Mouse (Mus musculus) embryonic facial prominence, embryonic 14.5 days (tissue): ENCODE measurements at regions not wholly inside any gene's neighbourhood (a gene's known extent, or its start where the extent isn't known, plus 50 kb on each side); places are given as distances from the start of the nearest gene placed in this dataset.
"Not testable (repeated sequence)": the region's sequence is repeated elsewhere in the genome, so short reads cannot be mapped to it uniquely, and the experiment has no call there.

ENCODE experiments used
- ATAC-seq: fragments of 200-750 bp; cut with Nextera tagmentation; 2 replicates; pipeline ENCODE4 v1.8.0; 2017; ENCODE audit warnings: low read depth, moderate number of reproducible peaks, moderate TSS enrichment
- DNase-seq: peaks from one replicate; pipeline ENCODE4 v3.0.0-alpha.2; 2015; ENCODE audit warnings: low spot score
- H3K27ac ChIP-seq: fragments of 300-500 bp; sonication (generic); replicated peaks from 2 replicates; pipeline ENCODE4 v1.5.1; 2014; ENCODE audit warnings: low read depth, mild to moderate bottlenecking, low read length, moderate library complexity
- H3K27me3 ChIP-seq: fragments of 300-500 bp; sonication (generic); replicated peaks from 2 replicates; pipeline ENCODE4 v1.6.1; 2014; ENCODE audit warnings: low read length; ENCODE audit not compliant: control insufficient read depth, insufficient read depth
- H3K36me3 ChIP-seq: fragments of 300-500 bp; sonication (generic); 2 replicates; pipeline ENCODE4 v1.6.1; 2014; ENCODE audit warnings: low read length, mixed read lengths; ENCODE audit not compliant: control insufficient read depth, insufficient read depth
- H3K4me1 ChIP-seq: fragments of 300-500 bp; sonication (generic); 2 replicates; pipeline ENCODE4 v1.6.1; 2014; ENCODE audit warnings: antibody characterized with exemption, low read length; ENCODE audit not compliant: control insufficient read depth, insufficient read depth
- H3K4me2 ChIP-seq: fragments of 300-500 bp; sonication (generic); 2 replicates; pipeline ENCODE4 v1.6.1; 2014; ENCODE audit warnings: low read depth, mild to moderate bottlenecking, low read length, moderate library complexity, mixed read lengths
- H3K4me3 ChIP-seq: fragments of 300-500 bp; sonication (generic); 2 replicates; pipeline ENCODE4 v1.5.1; 2014; ENCODE audit warnings: low read depth, mild to moderate bottlenecking, low read length
- H3K9ac ChIP-seq: fragments of 300-500 bp; sonication (generic); 2 replicates; pipeline ENCODE4 v1.6.1; 2014; ENCODE audit warnings: low read depth, mild to moderate bottlenecking, low read length, moderate library complexity, mixed read lengths
- H3K9me3 ChIP-seq: fragments of 300-500 bp; sonication (generic); 2 replicates; pipeline ENCODE4 v1.6.1; 2016; ENCODE audit warnings: low read length; ENCODE audit not compliant: control insufficient read depth
- WGBS: fragments of 180-500 bp; shearing (Covaris S2); extraction: QIAGEN DNeasy Blood & Tissue Kit; methylation state at CpG from one replicate; pipeline ENCODE4 v1.1.7; 2014; 5-methylcytosine and 5-hydroxymethylcytosine counted together

- ATAC-seq = no peak
- no peak overlapping the region for H3K4me2 ChIP-seq
- no peaks in the 10 kb centered on the region for H3K4me1 ChIP-seq
- WGBS = 81% methylated on average over 1 of the region's 1 CpGs
- no peak overlapping the region for H3K9ac ChIP-seq
- no peaks in the 10 kb centered on the region for H3K27me3 ChIP-seq
- H3K27ac ChIP-seq = no peak overlapping the region
- no peaks in the 10 kb centered on the region for H3K36me3 ChIP-seq
- DNase-seq = no peak
- H3K9me3 ChIP-seq = no peaks in the 10 kb centered on the region
- H3K4me3 ChIP-seq = no peak overlapping the region
Observed at GRCm38 (mm10) chr1:17348271-17348670, 797.4 kb downstream of the Crisp4 start.

- Histone ChIP-seq H3K27ac (no peak overlapping the region), H3K9ac (no peak overlapping the region), H3K4me1 (no peaks in the 10 kb centered on the region), H3K27me3 (no peaks in the 10 kb centered on the region), H3K36me3 (no peaks in the 10 kb centered on the region), H3K4me2 (no peak overlapping the region), H3K9me3 (no peaks in the 10 kb centered on the region), H3K4me3 (no peak overlapping the region)
- DNase-seq (no peak), ATAC-seq (no peak)
Observed at GRCm38 (mm10) chr1:17337827-17338226, 807.9 kb downstream of the Crisp4 start.

DNA sequence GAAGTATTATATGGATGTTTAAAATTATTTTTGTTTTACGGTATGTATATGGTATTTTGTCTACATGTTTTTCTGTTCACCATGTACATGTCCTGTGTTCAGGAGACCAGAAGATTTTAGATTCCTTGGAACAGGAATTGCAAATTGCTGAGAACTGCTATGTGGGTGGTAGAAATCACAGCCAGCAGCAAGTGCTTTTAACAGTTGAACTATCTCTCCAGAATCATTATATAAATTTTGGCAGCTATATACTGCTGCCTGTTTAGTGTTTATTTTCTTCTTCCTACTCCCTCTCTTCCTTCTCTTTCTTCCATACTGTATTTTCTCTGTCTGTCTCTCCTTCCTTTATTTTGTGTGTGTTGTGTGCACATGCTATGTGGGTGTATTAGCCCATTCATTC lies 834.3 kb downstream of the Crisp4 start:
- H3K9ac ChIP-seq, H3K4me3 ChIP-seq, H3K36me3 ChIP-seq, H3K9me3 ChIP-seq, ATAC-seq, DNase-seq, H3K4me2 ChIP-seq, H3K27me3 ChIP-seq, H3K27ac ChIP-seq, H3K4me1 ChIP-seq: not testable (repeated sequence)
- 91% methylated on average over 1 of the region's 1 CpGs for WGBS

- not testable (repeated sequence) for H3K27ac ChIP-seq, H3K36me3 ChIP-seq, H3K4me1 ChIP-seq, H3K9me3 ChIP-seq, H3K4me2 ChIP-seq, H3K27me3 ChIP-seq, ATAC-seq, H3K9ac ChIP-seq, DNase-seq, H3K4me3 ChIP-seq
Observed at GRCm38 (mm10) chr1:17309928-17310327, 835.8 kb downstream of the Crisp4 start.
